In the genomic region with DNA sequence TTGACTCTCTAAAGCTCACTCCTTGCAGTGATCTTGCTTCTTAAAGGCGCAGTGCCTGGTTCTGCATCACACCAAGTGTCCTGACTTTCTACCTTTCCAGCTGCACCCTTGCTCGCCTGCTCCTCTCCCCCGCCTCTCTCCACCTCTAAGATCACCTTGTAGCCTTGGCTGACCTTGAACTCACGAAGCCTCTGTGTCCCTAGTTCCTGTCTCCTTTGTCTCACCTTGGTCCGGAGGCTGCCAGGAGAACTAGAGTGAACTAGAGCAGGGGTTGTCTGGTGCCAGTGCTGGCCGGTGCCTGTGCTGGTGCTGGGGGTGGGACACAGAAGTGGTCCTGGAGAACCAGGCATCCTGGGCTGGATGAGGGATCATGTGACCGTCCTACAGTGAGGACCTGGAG, we compare ENCODE assay signal across 29 mouse cellular contexts. TPM values are rescaled to one million over a fixed set of nuclear protein-coding genes. Genes with fewer than 3 reads are reported as not detected.
"Had no signal": no experiment of that assay in that cellular context is flagged by ENCODE, and none has a peak within 500 bp of the region (broad histone marks: within the 10 kb centered on the region; RNA-seq: fewer than 3 reads in every experiment).

No protein-coding gene starts in this region.

- H3K9ac ChIP-seq: kidney, embryonic 15.5 days; limb, embryonic 13.5 days; liver, embryonic 12.5 days; liver, embryonic 15.5 days; lung, embryonic 15.5 days; midbrain, embryonic 15.5 days; neural tube, embryonic 12.5 days; neural tube, embryonic 15.5 days had no signal

- H3K27ac ChIP-seq: kidney, embryonic 15.5 days; left cerebral cortex, adult 2 months; limb, embryonic 13.5 days; liver, embryonic 12.5 days; liver, embryonic 15.5 days; lung, embryonic 15.5 days; midbrain, embryonic 10.5 days; midbrain, embryonic 15.5 days; neural tube, embryonic 12.5 days; neural tube, embryonic 15.5 days; stomach, postnatal 0 days had no signal

- H3K27me3 ChIP-seq: limb, embryonic 13.5 days; liver, embryonic 12.5 days; lung, embryonic 15.5 days; megakaryocyte, embryonic 14.5 days; midbrain, embryonic 15.5 days; neural tube, embryonic 12.5 days had no signal

- H3K4me1 ChIP-seq: limb, embryonic 13.5 days; liver, embryonic 15.5 days; lung, embryonic 15.5 days; megakaryocyte, embryonic 14.5 days; midbrain, embryonic 15.5 days; neural tube, embryonic 12.5 days; neural tube, embryonic 15.5 days had no signal

- H3K36me3 ChIP-seq: kidney, embryonic 15.5 days; limb, embryonic 13.5 days; liver, embryonic 12.5 days; liver, embryonic 15.5 days; lung, embryonic 15.5 days; midbrain, embryonic 10.5 days; midbrain, embryonic 15.5 days; neural tube, embryonic 12.5 days; neural tube, embryonic 15.5 days had no signal

- DNase-seq: kidney, adult 11 months; kidney, adult 8-10 months; kidney, postnatal 10 days; kidney, postnatal 36 days; layer of hippocampus, adult 9-11 months; layer of hippocampus, postnatal 36 days; left cerebral cortex, postnatal 4 days; liver; lung, adult 18-20 months; lung, postnatal 10 days; lung, postnatal 36 days; right cerebral cortex, adult 18-20 months; right cerebral cortex, postnatal 14 days; right cerebral cortex, postnatal 4 days; thymus, adult 2 months; thymus, postnatal 25 days had no signal

- H3K4me3 ChIP-seq: kidney, embryonic 15.5 days; left cerebral cortex, adult 2 months; limb, embryonic 13.5 days; liver, embryonic 12.5 days; liver, embryonic 15.5 days; lung, embryonic 15.5 days; megakaryocyte, embryonic 14.5 days; midbrain, embryonic 10.5 days; midbrain, embryonic 15.5 days; neural tube, embryonic 12.5 days; neural tube, embryonic 15.5 days had no signal

- H3K9me3 ChIP-seq: kidney, embryonic 15.5 days; limb, embryonic 13.5 days; liver, embryonic 12.5 days; liver, embryonic 15.5 days; lung, embryonic 15.5 days; megakaryocyte, embryonic 14.5 days; midbrain, embryonic 10.5 days; midbrain, embryonic 15.5 days; neural tube, embryonic 12.5 days; neural tube, embryonic 15.5 days had no signal

RNA-seq across cellular contexts. Expression of gene Tfap2c, which starts 44.9 kb away (rescaled TPM):
- total RNA-seq: layer of hippocampus, adult 18-20 months had no signal
- polyA plus RNA-seq: liver, embryonic 12.5 days; liver, embryonic 15.5 days had no signal
